Mouse (Mus musculus) frontal cortex, adult (tissue): ENCODE results near the gene Col6a6.
"Not testable (repeated sequence)": the region's sequence is repeated elsewhere in the genome, so short reads cannot be mapped to it uniquely, and the experiment has no call there.

Experiments
- ATAC-seq: cut with Nextera tagmentation; 2 replicates; pipeline ENCODE4 v1.9.2; 2017; ENCODE audit warnings: mild to moderate bottlenecking, moderate library complexity, mixed read lengths; ENCODE audit not compliant: low TSS enrichment

Col6a6 gene

GRCm38 (mm10) chr9:105670916-105671315 lies 157.0 kb downstream of the Col6a6 start:
- ATAC-seq, result no peak

- ATAC-seq, result no peak; the same call in 1 of the 2 replicates
These were observed 162.7 kb downstream of the Col6a6 start for GRCm38 (mm10) chr9:105665269-105665668.

GRCm38 (mm10) chr9:105659877-105660276 lies 168.1 kb downstream of the Col6a6 start:
- ATAC-seq, result no peak

GRCm38 (mm10) chr9:105658216-105658615 lies 169.7 kb downstream of the Col6a6 start:
- no peak for ATAC-seq

GRCm38 (mm10) chr9:105656189-105656588 lies 171.8 kb downstream of the Col6a6 start:
- ATAC-seq, result no peak

- peak; percentile 100 for ATAC-seq
These were observed 185.2 kb downstream of the Col6a6 start, which contains the start of gene Pik3r4 for GRCm38 (mm10) chr9:105642460-105643371. Gene Pik3r4, plus strand, starts transcription at chr9:105642978.

GRCm38 (mm10) chr9:105641377-105641776 lies 186.6 kb downstream of the Col6a6 start:
- ATAC-seq, result not testable (repeated sequence)
